Mouse (Mus musculus) intestine, embryonic 16.5 days (tissue): ENCODE measurements around the gene Rhot2. TPM values are rescaled to one million over a fixed set of nuclear protein-coding genes. Genes with fewer than 3 reads are reported as not detected.

Source experiments
- ATAC-seq: fragments of 200-750 bp; cut with Nextera tagmentation; 2 replicates; pipeline ENCODE4 v1.8.0; 2017; ENCODE audit warnings: moderate TSS enrichment, moderate library complexity
- H3K27ac ChIP-seq: fragments of 300-500 bp; sonication (generic); 2 replicates; pipeline ENCODE4 v1.5.1; 2014; ENCODE audit warnings: mild to moderate bottlenecking, low read length
- H3K27me3 ChIP-seq: fragments of 300-500 bp; sonication (generic); replicated peaks from 2 replicates; pipeline ENCODE4 v1.6.1; 2014; ENCODE audit warnings: low read length, control low read depth, mixed read lengths; ENCODE audit not compliant: control insufficient read depth, insufficient read depth
- H3K36me3 ChIP-seq: fragments of 300-500 bp; sonication (generic); 2 replicates; pipeline ENCODE4 v1.6.1; 2014; ENCODE audit warnings: low read length, control low read depth; ENCODE audit not compliant: control insufficient read depth, insufficient read depth
- H3K4me1 ChIP-seq: fragments of 300-500 bp; sonication (generic); 2 replicates; pipeline ENCODE4 v1.6.1; 2014; ENCODE audit warnings: low read length, control low read depth, mixed read lengths; ENCODE audit not compliant: control insufficient read depth, insufficient read depth
- H3K4me2 ChIP-seq: fragments of 300-500 bp; sonication (generic); 2 replicates; pipeline ENCODE4 v1.6.1; 2014; ENCODE audit warnings: low read depth, low read length, control low read depth
- H3K4me3 ChIP-seq: fragments of 300-500 bp; sonication (generic); 2 replicates; pipeline ENCODE4 v1.5.1; 2014; ENCODE audit warnings: mild to moderate bottlenecking, low read length
- H3K9ac ChIP-seq: fragments of 300-500 bp; sonication (generic); 2 replicates; pipeline ENCODE4 v1.6.1; 2014; ENCODE audit warnings: low read depth, low read length
- H3K9me3 ChIP-seq: fragments of 300-500 bp; sonication (generic); 2 replicates; pipeline ENCODE4 v1.6.1; 2016; ENCODE audit warnings: low read length, control low read depth; ENCODE audit not compliant: control insufficient read depth
- WGBS: fragments of 180-500 bp; shearing (Covaris S2); extraction: QIAGEN DNeasy Blood & Tissue Kit; methylation state at CpG from one replicate; pipeline ENCODE4 v1.1.7; 2014; 5-methylcytosine and 5-hydroxymethylcytosine counted together
- polyA plus RNA-seq: library from polyadenylated mRNA; unstranded; fragments of >200 nt; fragmentation: Nextera tagmentation; extraction: Ambion mirVana; gene quantifications from 2 replicates; pipeline ENCODE4 v1.2.1, GENCODE M21; 2015

Rhot2 gene
- polyA plus RNA-seq, 1 experiment from 2014 or later: 23.2 TPM

GRCm38 (mm10) chr17:25838904-25839303 lies 5.7 kb downstream of the Rhot2 start:
- Histone ChIP-seq H3K4me1 (peaks cover 47% of the 10 kb centered on the region), H3K9me3 (no peaks in the 10 kb centered on the region), H3K4me2 (no peak overlapping the region), H3K9ac (0 out of 2 replicates have a peak overlapping the region, but pooled peaks have one; percentile 26), H3K27ac (peak overlapping the region; percentile 60), H3K36me3 (peaks cover 19% of the 10 kb centered on the region; the same call in 1 of the 2 replicates), H3K27me3 (no peaks in the 10 kb centered on the region), H3K4me3 (no peak overlapping the region)
- WGBS: 84% methylated on average over 4 of the region's 4 CpGs
- ATAC-seq: no peak

- Histone ChIP-seq H3K9ac (peak overlapping the region; percentile 72), H3K4me3 (no peak overlapping the region; the same call in 1 of the 2 replicates), H3K36me3 (peaks cover 19% of the 10 kb centered on the region; the same call in 1 of the 2 replicates), H3K27me3 (no peaks in the 10 kb centered on the region), H3K4me1 (peaks cover 39% of the 10 kb centered on the region), H3K27ac (peak overlapping the region; percentile 3; the same call in 1 of the 2 replicates), H3K4me2 (peak overlapping the region; percentile 87), H3K9me3 (no peaks in the 10 kb centered on the region)
- ATAC-seq: no peak
- WGBS: 49% methylated on average over 3 of the region's 3 CpGs
These were observed 7.1 kb downstream of the Rhot2 start for GRCm38 (mm10) chr17:25837533-25837932.

- Histone ChIP-seq H3K9me3 (no peaks in the 10 kb centered on the region), H3K27me3 (no peaks in the 10 kb centered on the region), H3K4me2 (peak within 1 kb of the TSS; percentile 87), H3K4me3 (peak within 1 kb of the TSS; percentile 43), H3K27ac (peak within 1 kb of the TSS; percentile 3), H3K36me3 (peaks cover 16% of the 10 kb centered on the region; the same call in 1 of the 2 replicates), H3K4me1 (peaks cover 41% of the 10 kb centered on the region), H3K9ac (peak within 1 kb of the TSS; percentile 72)
- WGBS: 4% methylated on average over 29 of the region's 29 CpGs
- no peak for ATAC-seq
These were observed 7.6 kb downstream of the Rhot2 start, which contains the start of gene Rhbdl1 for GRCm38 (mm10) chr17:25837076-25837410. Rhbdl1 (minus strand) TSS chr17:25837295.

GRCm38 (mm10) chr17:25836397-25837075 lies 8.1 kb downstream of the Rhot2 start:
- Histone ChIP-seq H3K4me2 (peak overlapping the region; percentile 87), H3K9ac (peak overlapping the region; percentile 72), H3K36me3 (peaks cover 11% of the 10 kb centered on the region; the same call in 1 of the 2 replicates), H3K9me3 (no peaks in the 10 kb centered on the region), H3K27me3 (no peaks in the 10 kb centered on the region), H3K27ac (peak overlapping the region; percentile 3), H3K4me1 (peaks cover 47% of the 10 kb centered on the region), H3K4me3 (peak overlapping the region; percentile 43)
- ATAC-seq: no peak
- WGBS: 21% methylated on average over 23 of the region's 23 CpGs

- Histone ChIP-seq H3K4me1 (peaks cover 54% of the 10 kb centered on the region), H3K9ac (0 out of 2 replicates have a peak overlapping the region, but pooled peaks have one; percentile 72), H3K4me2 (no peak overlapping the region), H3K36me3 (peaks cover 10% of the 10 kb centered on the region), H3K9me3 (no peaks in the 10 kb centered on the region), H3K27me3 (no peaks in the 10 kb centered on the region), H3K27ac (no peak overlapping the region), H3K4me3 (no peak overlapping the region; the same call in 1 of the 2 replicates)
- no peak for ATAC-seq
- 91% methylated on average over 16 of the region's 16 CpGs for WGBS
These were observed 8.8 kb downstream of the Rhot2 start for GRCm38 (mm10) chr17:25835816-25836215.

GRCm38 (mm10) chr17:25835301-25835700 lies 9.3 kb downstream of the Rhot2 start:
- Histone ChIP-seq H3K27ac (no peak overlapping the region), H3K4me2 (peak overlapping the region; percentile 94; the same call in 1 of the 2 replicates), H3K4me1 (peaks cover 59% of the 10 kb centered on the region), H3K36me3 (peaks cover 15% of the 10 kb centered on the region), H3K4me3 (peak overlapping the region; percentile 85; the same call in 1 of the 2 replicates), H3K27me3 (no peaks in the 10 kb centered on the region), H3K9me3 (no peaks in the 10 kb centered on the region), H3K9ac (peak overlapping the region; percentile 86)
- WGBS: 91% methylated on average over 7 of the region's 7 CpGs
- no peak for ATAC-seq

GRCm38 (mm10) chr17:25834595-25835222 lies 9.9 kb downstream of the Rhot2 start:
- ATAC-seq: no peak
- peak overlapping the region; percentile 97 for H3K27ac ChIP-seq
- no peaks in the 10 kb centered on the region for H3K27me3 ChIP-seq

GRCm38 (mm10) chr17:25833961-25834594 lies 10.6 kb downstream of the Rhot2 start:
- Histone ChIP-seq H3K4me1 (peaks cover 67% of the 10 kb centered on the region), H3K27me3 (no peaks in the 10 kb centered on the region), H3K4me3 (peak overlapping the region; percentile 85), H3K4me2 (peak overlapping the region; percentile 94), H3K36me3 (peaks cover 11% of the 10 kb centered on the region), H3K27ac (peak overlapping the region; percentile 97), H3K9ac (peak overlapping the region; percentile 86), H3K9me3 (no peaks in the 10 kb centered on the region)
- WGBS: 16% methylated on average over 6 of the region's 6 CpGs
- no peak for ATAC-seq

More at GRCm38 (mm10) chr17:25834595-25835222, 9.9 kb downstream of the Rhot2 start:
- H3K9ac ChIP-seq: peak overlapping the region; percentile 86
- peak overlapping the region; percentile 94 for H3K4me2 ChIP-seq
- peak overlapping the region; percentile 85 for H3K4me3 ChIP-seq
- H3K36me3 ChIP-seq: peaks cover 15% of the 10 kb centered on the region
- 71% methylated on average over 12 of the region's 12 CpGs for WGBS
- H3K9me3 ChIP-seq: no peaks in the 10 kb centered on the region
- peaks cover 65% of the 10 kb centered on the region for H3K4me1 ChIP-seq

- Histone ChIP-seq H3K4me1 (peaks cover 71% of the 10 kb centered on the region), H3K9me3 (no peaks in the 10 kb centered on the region), H3K9ac (peak within 1 kb of the TSS; percentile 90), H3K27ac (peak within 1 kb of the TSS; percentile 97), H3K27me3 (no peaks in the 10 kb centered on the region), H3K4me2 (peak within 1 kb of the TSS; percentile 98), H3K4me3 (peak within 1 kb of the TSS; percentile 85), H3K36me3 (peaks cover 10% of the 10 kb centered on the region)
- WGBS: under 1% methylated on average over 24 of the region's 24 CpGs
- ATAC-seq: peak; percentile 78
These were observed 11.4 kb downstream of the Rhot2 start, which contains the start of gene Stub1 for GRCm38 (mm10) chr17:25833291-25833663. Stub1 (minus strand) TSS chr17:25833404.
